Mouse (Mus musculus) cerebellum, postnatal 36 days (tissue): ENCODE measurements around the gene Fmo5.

Experiments
- DNase-seq, 2 experiments: peaks; one replicate each; pipeline ENCODE4 v3.0.0; 2021 to 2022; ENCODE audit warnings: mixed read lengths in 2 of 2

Gene Fmo5

GRCm38 (mm10) chr3:97633456-97633855, 4.9 kb downstream of the Fmo5 start:
- DNase-seq = no peak

GRCm38 (mm10) chr3:97634288-97634761, 5.7 kb downstream of the Fmo5 start:
- DNase-seq = no peak

GRCm38 (mm10) chr3:97641396-97641795, 12.8 kb downstream of the Fmo5 start:
- no peak for DNase-seq

DNA sequence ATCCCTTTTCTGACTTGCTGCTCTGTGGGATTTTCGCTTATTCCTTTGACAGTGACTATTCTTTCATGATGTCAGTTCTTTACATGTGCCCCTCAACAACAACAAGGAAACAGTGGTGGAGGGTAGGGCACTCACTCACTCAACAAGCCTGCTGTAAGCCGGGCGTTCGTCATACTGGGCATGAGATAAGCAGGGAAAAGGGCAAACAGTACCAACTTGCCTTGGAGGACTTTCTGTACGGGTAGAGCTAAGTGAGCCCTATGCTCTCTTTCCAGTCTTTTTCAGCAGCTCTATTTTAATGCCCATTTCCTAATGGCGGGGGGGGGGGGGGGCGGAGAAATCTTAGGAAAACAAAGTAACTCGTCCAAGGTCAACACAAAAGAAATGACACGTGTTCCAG, 13.4 kb downstream of the Fmo5 start:
- DNase-seq = no peak

GRCm38 (mm10) chr3:97648518-97648917, 19.9 kb downstream of the Fmo5 start:
- DNase-seq = no peak

DNA sequence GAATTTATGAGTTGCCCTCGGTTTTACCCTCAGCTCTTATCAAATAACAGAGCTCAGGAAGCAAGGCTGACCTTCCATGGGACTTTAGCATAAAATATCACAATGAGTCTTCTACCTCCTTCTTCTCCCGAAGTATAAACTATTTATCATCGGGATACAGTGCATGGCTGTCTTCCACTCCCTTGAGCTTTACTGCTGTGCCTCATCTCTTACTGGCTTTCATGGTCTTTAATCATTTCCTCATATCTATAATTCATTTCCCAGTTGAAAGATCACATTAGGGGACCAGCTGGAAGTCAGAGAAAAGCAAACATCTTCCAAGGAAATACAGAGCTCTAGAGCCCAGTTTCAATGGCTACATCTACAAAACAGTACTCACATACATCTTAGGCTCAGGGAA, 20.4 kb downstream of the Fmo5 start:
- DNase-seq = no peak

GRCm38 (mm10) chr3:97649469-97649868, 20.9 kb downstream of the Fmo5 start:
- no peak for DNase-seq

GRCm38 (mm10) chr3:97651604-97652003, 23.0 kb downstream of the Fmo5 start:
- DNase-seq = no peak

DNA sequence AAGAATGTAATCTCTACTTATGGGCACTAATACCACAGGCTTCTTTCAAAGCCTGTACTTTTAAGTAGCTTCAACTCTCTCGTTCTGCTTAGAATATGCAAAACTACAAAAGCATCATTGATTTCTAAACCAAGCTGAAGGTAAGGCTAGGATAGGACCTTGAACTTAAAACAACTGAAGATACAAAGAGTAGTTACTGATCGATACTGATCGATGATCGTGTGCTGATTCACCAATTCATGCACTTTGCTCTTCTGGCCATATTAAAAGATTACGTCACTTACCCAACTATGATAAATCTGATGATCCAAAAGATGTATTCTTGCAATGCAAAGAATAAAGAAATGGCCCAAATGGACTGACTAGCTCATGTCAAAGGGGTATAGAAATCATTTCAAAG, 25.2 kb downstream of the Fmo5 start:
- no peak for DNase-seq

DNA sequence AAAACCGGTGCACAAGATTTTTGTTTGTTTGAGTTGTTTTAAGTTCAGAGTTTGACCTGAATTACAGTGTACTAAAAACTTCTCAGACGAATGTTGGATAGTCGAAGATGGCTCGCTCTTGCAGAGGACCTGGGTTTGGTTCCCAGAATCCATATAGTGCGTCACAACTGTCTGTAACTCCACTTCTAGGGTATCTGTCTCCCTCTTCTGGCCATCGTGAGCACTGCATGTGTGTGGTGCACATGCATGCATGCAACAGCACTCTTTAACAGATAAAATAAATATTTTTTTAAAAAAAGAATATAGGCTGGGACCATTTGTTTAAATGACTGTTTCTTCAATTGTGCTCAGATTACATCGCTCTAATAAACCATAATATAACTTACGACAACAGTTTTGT, 26.3 kb downstream of the Fmo5 start:
- DNase-seq = no peak

DNA sequence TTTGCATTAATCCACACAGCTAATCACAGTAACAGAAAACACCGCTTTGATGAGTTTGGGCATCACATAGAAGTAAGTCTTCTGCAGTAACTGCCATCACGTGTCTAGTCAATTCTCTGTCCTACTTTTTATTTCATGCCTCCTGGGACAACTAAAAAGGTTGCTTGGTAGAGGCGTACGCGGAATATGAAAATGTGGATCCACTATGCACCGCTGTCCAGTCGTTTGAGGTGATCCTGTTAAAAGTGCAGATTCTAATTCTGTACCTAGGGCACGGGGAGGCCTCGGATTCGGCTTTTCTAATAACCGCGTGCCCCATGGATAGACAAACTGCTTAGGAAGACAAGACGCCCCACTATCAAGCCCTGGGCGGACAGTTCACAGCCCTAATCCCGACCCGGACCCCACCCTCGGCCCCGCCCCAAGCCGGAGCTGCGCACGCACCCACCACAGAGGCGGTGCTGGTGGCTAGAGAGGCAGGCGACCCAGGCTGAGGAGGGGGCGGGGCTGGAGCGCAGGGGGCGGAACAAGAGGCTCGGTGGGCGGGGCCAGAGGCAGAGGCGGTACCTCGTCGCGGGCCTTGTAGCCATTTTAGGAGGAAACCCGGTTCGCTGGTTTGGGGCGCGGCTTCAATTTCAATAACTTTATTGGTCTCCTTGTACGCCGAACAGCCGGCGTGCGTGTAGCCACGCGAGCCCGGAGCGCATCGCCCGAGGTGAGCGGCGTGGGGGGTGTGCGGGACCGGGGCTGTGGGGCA, 29.2 kb downstream of the Fmo5 start, which contains the start of gene Prkab2:
Gene Prkab2 (plus strand): TSS at position 539 of the 757 bp plus-strand sequence.
- DNase-seq = peak; percentile 99

- DNase-seq = peak in 1 of 2 experiments; percentile 19
These were observed 30.0 kb downstream of the Fmo5 start for GRCm38 (mm10) chr3:97658426-97659193.

DNA sequence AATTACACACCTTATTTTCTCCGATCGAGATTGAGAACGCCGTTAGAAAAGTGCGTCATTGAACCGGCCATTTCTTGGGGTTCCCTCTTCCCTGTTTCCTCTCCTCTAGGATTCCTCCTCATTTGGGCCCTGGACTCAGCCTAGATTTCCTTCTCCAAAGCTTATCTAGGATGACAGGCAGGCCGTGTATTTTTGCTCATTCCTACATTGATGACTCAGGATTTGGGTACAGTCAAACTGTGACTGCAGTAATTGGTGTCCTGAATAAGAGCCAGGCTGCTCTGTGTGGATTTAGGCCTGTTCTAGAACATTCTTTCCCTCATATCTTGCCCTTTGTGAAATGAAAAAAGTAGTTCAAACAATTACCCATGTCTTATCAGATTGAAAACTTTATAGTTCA, 31.1 kb downstream of the Fmo5 start:
- no peak for DNase-seq

DNA sequence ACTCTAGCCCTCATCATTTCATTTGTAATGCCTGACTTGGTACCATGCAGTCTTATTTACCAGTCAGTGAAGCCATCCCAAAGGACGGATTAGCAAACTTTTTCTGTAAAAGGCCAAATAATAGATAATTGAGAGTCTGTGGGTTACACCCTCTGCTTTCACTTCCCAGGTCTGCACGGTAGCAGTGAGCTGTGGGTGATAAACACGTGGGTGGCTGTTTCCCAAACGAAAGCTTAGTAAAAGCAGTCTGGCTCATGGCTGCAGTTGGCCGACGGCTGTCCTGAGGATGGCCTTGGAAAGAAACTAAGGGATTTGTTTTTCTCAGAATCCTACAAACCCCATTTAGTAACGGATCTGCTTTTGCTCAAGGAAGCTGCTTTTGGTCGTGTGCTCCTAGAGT, 32.6 kb downstream of the Fmo5 start:
- DNase-seq = no peak

DNA sequence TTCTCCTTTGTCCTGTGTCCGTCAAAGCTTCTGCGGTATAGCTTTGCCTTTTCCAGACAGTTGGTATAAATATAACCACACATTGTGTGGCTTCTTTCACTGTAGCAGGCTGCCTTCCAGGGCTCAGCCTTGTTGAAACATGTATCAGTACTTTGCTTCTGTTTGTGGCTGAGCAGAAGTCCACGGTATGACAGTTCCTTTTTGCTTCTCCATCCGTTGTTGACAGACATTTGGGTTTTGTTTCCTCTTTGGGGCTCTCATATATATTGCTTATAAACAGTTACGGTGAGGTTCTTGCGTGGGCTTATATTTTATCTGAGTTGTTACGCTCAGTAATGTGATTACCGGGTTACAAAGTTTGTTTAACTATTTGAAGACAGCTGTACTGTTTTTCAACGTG, 36.9 kb downstream of the Fmo5 start:
- DNase-seq = no peak

DNA sequence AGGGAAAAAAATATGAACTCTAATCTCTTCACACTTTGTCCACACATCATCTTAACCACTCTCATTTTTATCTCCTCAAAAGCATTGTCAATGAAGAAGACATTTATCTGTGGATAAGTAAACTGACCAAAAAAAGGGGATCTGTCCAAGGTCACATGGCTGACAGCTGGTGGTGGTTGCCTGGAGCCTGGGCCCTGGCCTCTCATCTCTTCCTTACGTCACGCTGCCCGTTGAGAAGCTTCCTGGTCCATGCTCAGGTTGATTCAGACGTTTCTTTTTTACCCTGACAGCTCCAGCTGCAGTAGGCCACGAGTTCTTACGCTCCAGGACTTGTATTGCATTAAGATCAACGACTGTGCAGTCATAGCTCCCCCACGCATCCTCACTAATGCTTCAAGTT, 37.5 kb downstream of the Fmo5 start:
- no peak for DNase-seq

DNA sequence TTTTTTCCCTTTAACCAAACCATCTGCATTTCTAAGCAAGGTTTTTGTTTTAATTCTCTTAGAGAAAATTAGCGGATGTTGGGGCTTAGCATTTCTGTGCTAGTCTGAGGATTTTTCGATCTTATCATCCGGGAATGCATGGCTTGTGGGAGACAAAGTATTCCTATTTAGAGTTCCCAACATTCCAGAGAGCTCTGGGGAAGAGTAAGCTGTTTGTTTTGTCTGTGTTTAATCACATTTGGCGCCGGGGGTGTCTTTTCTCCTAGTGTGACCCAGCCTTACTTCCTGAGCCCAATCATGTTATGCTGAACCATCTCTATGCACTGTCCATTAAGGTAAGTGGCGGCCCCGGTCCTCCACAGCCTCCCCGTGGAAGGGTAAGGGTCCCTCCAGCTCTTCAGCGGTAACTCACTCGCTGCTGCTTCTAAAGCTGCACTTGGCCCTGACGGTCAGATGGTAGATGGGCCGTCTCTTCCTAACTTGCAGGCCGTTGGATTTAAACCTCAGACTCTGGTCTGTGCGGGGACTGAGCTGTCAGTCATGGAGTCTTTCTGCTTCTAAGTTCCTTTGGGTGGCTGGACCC, 38.6 kb downstream of the Fmo5 start:
- DNase-seq = no peak

DNA sequence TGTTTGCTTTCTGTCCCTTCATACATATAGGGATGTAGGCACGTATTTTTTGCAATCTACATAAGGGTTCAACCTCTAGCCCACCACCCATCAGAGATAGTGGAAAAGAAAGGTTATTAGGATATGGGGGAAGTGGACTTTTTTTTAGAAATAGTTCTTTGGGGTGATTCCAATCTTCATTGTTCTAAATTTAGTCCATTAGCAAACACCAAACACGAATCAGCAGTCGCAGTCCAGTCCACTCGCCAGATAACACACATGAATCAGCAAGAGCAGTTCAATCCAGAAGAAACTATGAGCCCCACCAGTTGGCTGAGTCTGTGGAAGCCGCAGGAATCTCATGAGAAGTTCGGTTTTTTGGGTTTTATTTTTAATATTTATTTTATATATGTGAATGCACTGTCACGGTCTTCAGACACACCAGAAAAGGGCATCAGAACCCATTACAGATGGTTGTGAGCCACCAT, 46.1 kb downstream of the Fmo5 start, which contains the start of gene Gm17651:
Gene Gm17651 (minus strand): TSS at position 51 of the 467 bp plus-strand sequence.
- no peak for DNase-seq

- DNase-seq = no peak
These were observed 47.5 kb downstream of the Fmo5 start for GRCm38 (mm10) chr3:97676126-97676525.

DNA sequence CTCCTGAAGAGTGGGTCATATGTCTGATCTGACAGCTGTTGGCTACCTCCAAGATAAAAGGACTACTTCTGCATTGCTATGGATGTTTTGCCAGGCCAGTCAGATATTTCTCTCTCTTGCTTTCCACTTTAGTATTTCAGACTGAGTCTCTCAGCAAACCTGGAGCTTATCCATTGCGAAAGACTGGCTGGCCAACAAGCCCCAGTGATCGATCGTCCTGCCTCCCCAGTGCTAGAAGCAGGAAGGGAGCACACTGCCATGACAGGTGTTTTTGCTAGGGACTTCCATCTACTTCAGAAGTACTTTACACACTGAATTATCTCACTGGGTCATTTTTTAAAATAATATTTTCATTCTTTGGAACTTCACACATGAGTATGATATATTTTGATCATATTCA, 49.8 kb downstream of the Fmo5 start:
- no peak for DNase-seq

GRCm38 (mm10) chr3:97680631-97681320, 52.2 kb downstream of the Fmo5 start:
- DNase-seq = peak; percentile 80 to 81

DNA sequence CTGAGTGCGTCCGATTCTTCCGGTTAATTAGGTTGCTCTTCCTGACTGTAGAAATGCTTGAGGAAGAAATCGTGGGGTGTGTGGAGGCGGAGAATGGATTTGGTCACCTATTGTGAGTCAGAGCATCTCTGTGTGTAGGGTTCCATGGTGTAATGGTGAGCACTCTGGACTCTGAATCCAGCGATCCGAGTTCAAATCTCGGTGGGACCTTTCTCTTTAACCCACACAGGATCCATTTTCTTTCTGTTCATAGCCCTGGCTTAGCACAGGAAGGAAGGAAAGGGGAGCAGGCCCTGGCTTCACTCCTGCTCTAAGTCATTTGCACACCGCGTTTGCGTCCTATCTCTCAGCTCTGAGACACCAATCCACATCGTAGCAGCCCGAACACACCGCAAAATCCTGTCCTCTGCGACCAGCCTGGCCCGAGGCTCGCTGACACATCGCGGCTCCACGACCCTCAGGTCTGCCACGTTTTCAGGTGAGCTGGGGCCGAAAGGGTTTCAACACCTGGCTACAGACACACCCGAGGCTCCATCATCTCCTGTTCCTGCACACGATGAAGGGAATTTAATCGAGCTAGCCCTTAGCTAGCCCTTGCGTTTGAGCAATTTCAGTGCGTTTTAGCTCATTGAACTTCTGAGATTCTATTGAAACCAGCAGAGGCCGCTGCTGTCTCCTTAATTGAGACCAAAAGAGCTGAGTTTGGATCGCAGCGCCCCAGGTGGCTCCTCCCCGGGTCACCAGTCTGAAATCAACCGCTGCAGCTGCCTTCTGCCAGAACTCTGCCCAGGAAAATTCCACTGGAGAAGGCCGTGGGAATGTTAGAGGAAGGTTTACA, 52.9 kb downstream of the Fmo5 start:
- peak; percentile 56 to 58 for DNase-seq
